Mouse (Mus musculus): ENCODE data around the gene Ddost. TPM values are rescaled to one million over a fixed set of nuclear protein-coding genes. Genes with fewer than 3 reads are reported as not detected.

Gene Ddost
- polyA plus RNA-seq, 1 experiment from 2014 or later = 277 TPM

DNA sequence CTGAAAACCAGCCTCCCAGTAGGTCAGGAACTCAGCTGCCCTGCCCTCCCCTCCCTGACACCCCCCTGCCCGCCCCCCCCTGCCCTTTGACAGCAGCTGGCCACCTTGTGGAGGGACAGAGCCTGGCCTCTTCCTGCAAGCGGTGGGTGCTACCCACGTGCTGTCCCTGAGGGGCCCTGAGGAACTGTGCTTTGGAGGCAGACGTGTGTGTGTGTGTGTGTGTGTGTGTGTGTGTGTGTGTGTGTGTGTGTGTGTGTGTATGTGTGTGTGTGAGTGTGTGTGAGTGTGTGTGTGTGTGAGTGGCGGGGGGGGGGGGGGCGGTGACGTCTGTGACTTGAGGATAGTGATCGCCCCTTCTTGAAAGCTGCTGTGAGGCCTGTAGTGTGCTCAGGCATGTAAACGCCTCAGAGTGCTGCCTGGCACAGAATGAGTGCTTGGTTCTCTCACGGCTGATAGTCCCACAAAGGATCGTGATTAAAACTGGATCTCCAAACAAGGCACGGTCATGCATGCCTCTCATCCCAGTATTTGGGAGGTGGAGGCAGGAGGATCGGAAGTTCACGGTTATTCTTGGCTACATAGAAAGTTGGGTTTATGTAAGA, 10.5 kb upstream of the Ddost start:
- WGBS = 71% methylated on average over 11 of the region's 14 CpGs
- Histone ChIP-seq H3K4me2 (ENCODE audit: low read length) (no peak overlapping the region), H3K27ac (replicated peaks in 1 of 2; ENCODE audit: control insufficient read depth in 1 of 2, insufficient read depth in 1 of 2, low read depth in 2 of 2, low read length in 2 of 2) (no peak overlapping the region), H3K27me3 (ENCODE audit: control insufficient read depth, insufficient read depth, low read length) (no peaks in the 10 kb centered on the region), H3K36me3 (ENCODE audit: control insufficient read depth, insufficient read depth, low read length) (no peaks in the 10 kb centered on the region), H3K4me3 (ENCODE audit: control insufficient read depth in 1 of 2, insufficient read depth in 1 of 2, low read depth in 1 of 2, low read length in 2 of 2) (no peak overlapping the region), H3K9me3 (ENCODE audit: control insufficient read depth, low read length) (no peaks in the 10 kb centered on the region), H3K4me1 (ENCODE audit: control insufficient read depth in 2 of 2, insufficient read depth in 2 of 2, low read length in 2 of 2) (no peaks in the 10 kb centered on the region), H3K9ac (ENCODE audit: low read length) (no peak overlapping the region)
- ATAC-seq (ENCODE audit: insufficient number of reproducible peaks, insufficient read depth, low FRiP score, low read depth) = no peak

DNA sequence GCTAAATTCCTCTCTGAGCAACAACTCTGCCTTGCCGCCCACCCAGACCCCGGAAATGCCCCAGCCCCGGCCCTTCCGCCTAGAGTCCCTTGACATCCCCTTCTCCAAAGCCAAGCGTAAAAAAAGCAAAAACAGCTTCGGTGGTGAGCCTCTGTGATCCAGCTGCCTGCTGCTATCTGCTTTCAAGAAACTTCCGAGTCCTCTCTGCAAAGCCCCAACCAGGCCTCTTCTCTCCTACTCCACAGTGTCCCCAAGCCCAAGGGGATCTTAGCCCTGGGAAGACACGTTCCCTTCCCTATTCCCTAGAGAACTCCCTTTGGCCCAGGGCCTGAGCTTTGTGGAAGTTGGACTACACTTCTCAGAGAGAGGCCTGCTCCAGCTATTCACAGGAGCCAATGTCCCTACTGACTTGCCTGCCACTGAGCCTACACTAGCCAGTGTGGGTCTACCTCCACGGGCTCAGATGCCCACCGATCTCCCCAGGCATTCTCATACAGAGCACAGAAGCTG, 3.2 kb upstream of the Ddost start:
- Histone ChIP-seq H3K9ac (ENCODE audit: low read length) (no peak overlapping the region), H3K27me3 (ENCODE audit: control insufficient read depth, insufficient read depth, low read length) (no peaks in the 10 kb centered on the region), H3K27ac (replicated peaks in 1 of 2; ENCODE audit: control insufficient read depth in 1 of 2, insufficient read depth in 1 of 2, low read depth in 2 of 2, low read length in 2 of 2) (no peak overlapping the region), H3K36me3 (ENCODE audit: control insufficient read depth, insufficient read depth, low read length) (no peaks in the 10 kb centered on the region), H3K4me3 (ENCODE audit: control insufficient read depth in 1 of 2, insufficient read depth in 1 of 2, low read depth in 1 of 2, low read length in 2 of 2) (no peak overlapping the region), H3K4me2 (ENCODE audit: low read length) (no peak overlapping the region), H3K9me3 (ENCODE audit: control insufficient read depth, low read length) (no peaks in the 10 kb centered on the region), H3K4me1 (ENCODE audit: control insufficient read depth in 2 of 2, insufficient read depth in 2 of 2, low read length in 2 of 2) (peaks cover 9 to 14% of the 10 kb centered on the region in 2 experiments)
- 76% methylated on average over 10 of the region's 10 CpGs for WGBS
- no peak for ATAC-seq (ENCODE audit: insufficient number of reproducible peaks, insufficient read depth, low FRiP score, low read depth)

DNA sequence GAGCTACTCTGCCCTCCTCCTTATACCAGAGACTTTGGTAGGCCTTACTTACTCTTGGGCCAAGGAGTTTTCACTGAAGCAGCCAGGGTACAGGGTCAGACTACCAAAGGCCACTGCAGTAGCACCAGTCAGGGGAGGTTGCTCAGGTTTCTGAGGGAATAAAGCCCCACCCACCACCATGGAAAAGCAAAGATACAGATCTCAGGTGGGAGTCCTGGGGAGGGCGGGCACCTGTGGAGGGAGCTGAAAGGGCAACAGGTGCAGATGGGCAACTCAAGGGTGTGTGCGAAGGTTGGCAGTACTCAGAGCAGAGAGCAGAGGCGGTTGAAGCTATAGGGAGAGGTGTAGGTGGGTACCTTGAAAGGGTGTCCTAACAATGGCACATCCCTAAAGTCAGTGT, 1.5 kb upstream of the Ddost start:
- WGBS = 88% methylated on average over 3 of the region's 3 CpGs
- H3K4me3 ChIP-seq (ENCODE audit: control insufficient read depth in 1 of 2, insufficient read depth in 1 of 2, low read depth in 1 of 2, low read length in 2 of 2) = no peak overlapping the region
- peaks cover 9 to 14% of the 10 kb centered on the region in 2 experiments for H3K4me1 ChIP-seq (ENCODE audit: control insufficient read depth in 2 of 2, insufficient read depth in 2 of 2, low read length in 2 of 2)
- H3K27me3 ChIP-seq (ENCODE audit: control insufficient read depth, insufficient read depth, low read length) = no peaks in the 10 kb centered on the region
- no peaks in the 10 kb centered on the region for H3K9me3 ChIP-seq (ENCODE audit: control insufficient read depth, low read length)
- no peak overlapping the region for H3K4me2 ChIP-seq (ENCODE audit: low read length)
- no peak overlapping the region for H3K9ac ChIP-seq (ENCODE audit: low read length)
- peaks cover 14% of the 10 kb centered on the region for H3K36me3 ChIP-seq (ENCODE audit: control insufficient read depth, insufficient read depth, low read length)
- H3K27ac ChIP-seq (replicated peaks in 1 of 2; ENCODE audit: control insufficient read depth in 1 of 2, insufficient read depth in 1 of 2, low read depth in 2 of 2, low read length in 2 of 2) = no peak overlapping the region
- ATAC-seq (ENCODE audit: insufficient number of reproducible peaks, insufficient read depth, low FRiP score, low read depth) = no peak

DNA sequence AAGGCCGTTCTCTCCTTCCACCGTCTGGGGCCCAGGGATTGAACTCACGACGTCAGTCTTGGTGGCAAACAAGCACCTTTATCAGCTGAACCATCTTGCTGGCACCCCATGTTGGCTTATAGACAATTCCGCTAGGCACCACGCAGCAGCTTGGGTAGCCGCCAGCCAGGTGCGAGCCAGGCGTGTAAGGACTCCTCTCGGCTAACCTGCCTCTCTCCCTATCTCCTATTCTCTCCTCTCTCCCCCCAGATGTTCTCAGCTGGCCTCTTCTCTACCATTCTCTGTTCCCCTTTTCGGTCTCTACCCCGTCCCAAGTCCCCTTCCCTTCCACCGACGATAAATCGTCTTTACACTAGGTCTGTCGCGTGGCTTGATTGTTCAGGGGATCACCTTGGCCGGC, 788 bp upstream of the Ddost start:
- no peak for ATAC-seq (ENCODE audit: insufficient number of reproducible peaks, insufficient read depth, low FRiP score, low read depth)
- Histone ChIP-seq H3K9me3 (ENCODE audit: control insufficient read depth, low read length) (no peaks in the 10 kb centered on the region), H3K4me2 (ENCODE audit: low read length) (peak overlapping the region; percentile 87), H3K9ac (ENCODE audit: low read length) (peak overlapping the region; percentile 84), H3K36me3 (ENCODE audit: control insufficient read depth, insufficient read depth, low read length) (peaks cover 21% of the 10 kb centered on the region), H3K4me3 (ENCODE audit: control insufficient read depth in 1 of 2, insufficient read depth in 1 of 2, low read depth in 1 of 2, low read length in 2 of 2) (peak overlapping the region; percentile 68 to 89), H3K27ac (replicated peaks in 1 of 2; ENCODE audit: control insufficient read depth in 1 of 2, insufficient read depth in 1 of 2, low read depth in 2 of 2, low read length in 2 of 2) (peak overlapping the region; percentile 76 to 78), H3K27me3 (ENCODE audit: control insufficient read depth, insufficient read depth, low read length) (no peaks in the 10 kb centered on the region), H3K4me1 (ENCODE audit: control insufficient read depth in 2 of 2, insufficient read depth in 2 of 2, low read length in 2 of 2) (peaks cover 9 to 14% of the 10 kb centered on the region in 2 experiments)
- 13% methylated on average over 18 of the region's 18 CpGs for WGBS

DNA sequence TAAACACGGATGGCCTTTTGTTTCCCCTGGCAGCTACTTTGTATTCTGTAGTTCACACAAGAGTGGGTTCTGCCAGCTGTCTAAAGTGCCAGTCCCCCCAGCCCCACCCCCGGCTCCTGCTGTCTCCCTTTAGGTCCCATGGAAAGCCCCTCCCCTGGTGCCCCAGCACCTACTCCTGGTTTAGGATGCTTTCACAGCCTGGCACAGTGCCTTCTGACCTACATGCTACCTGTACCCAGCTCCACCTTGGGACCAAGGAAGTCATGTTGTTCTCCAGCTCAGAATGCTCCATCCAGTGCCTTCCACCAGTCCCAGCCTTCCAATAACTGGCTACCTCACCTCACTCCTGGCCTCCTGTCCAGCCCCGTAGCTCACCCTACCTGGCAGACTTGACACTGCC, 2.5 kb downstream of the Ddost start:
- peaks cover 9 to 14% of the 10 kb centered on the region in 2 experiments for H3K4me1 ChIP-seq (ENCODE audit: control insufficient read depth in 2 of 2, insufficient read depth in 2 of 2, low read length in 2 of 2)
- no peak overlapping the region for H3K4me2 ChIP-seq (ENCODE audit: low read length)
- no peak overlapping the region for H3K4me3 ChIP-seq (ENCODE audit: control insufficient read depth in 1 of 2, insufficient read depth in 1 of 2, low read depth in 1 of 2, low read length in 2 of 2)
- H3K9me3 ChIP-seq (ENCODE audit: control insufficient read depth, low read length) = no peaks in the 10 kb centered on the region
- WGBS = 86% methylated on average over 3 of the region's 3 CpGs
- H3K36me3 ChIP-seq (ENCODE audit: control insufficient read depth, insufficient read depth, low read length) = peaks cover 53% of the 10 kb centered on the region
- no peaks in the 10 kb centered on the region for H3K27me3 ChIP-seq (ENCODE audit: control insufficient read depth, insufficient read depth, low read length)
- ATAC-seq (ENCODE audit: insufficient number of reproducible peaks, insufficient read depth, low FRiP score, low read depth) = no peak
- H3K9ac ChIP-seq (ENCODE audit: low read length) = no peak overlapping the region
- H3K27ac ChIP-seq (replicated peaks in 1 of 2; ENCODE audit: control insufficient read depth in 1 of 2, insufficient read depth in 1 of 2, low read depth in 2 of 2, low read length in 2 of 2) = no peak overlapping the region

DNA sequence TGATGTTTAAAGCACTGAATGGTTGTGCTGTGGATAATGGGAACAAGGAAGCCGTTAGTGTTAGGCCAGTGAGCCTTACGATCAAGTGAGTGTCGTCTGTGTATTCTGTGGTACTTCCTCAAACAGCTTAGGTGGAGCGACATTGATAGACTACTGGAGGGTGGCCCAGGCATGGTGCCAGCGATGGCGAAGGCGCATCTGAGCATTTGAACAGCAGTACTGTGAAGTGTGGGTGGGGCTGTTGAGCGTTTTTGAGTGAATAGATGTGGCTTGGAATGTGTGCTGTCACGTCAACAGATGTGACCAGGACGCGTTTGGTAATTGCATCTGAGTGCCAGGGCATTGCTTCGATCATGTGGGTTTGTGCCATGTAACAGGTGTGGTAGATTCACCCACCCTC, 3.2 kb downstream of the Ddost start:
- Histone ChIP-seq H3K36me3 (ENCODE audit: control insufficient read depth, insufficient read depth, low read length) (peaks cover 60% of the 10 kb centered on the region), H3K4me3 (ENCODE audit: control insufficient read depth in 1 of 2, insufficient read depth in 1 of 2, low read depth in 1 of 2, low read length in 2 of 2) (no peak overlapping the region), H3K27ac (replicated peaks in 1 of 2; ENCODE audit: control insufficient read depth in 1 of 2, insufficient read depth in 1 of 2, low read depth in 2 of 2, low read length in 2 of 2) (no peak overlapping the region), H3K9ac (ENCODE audit: low read length) (no peak overlapping the region), H3K4me1 (ENCODE audit: control insufficient read depth in 2 of 2, insufficient read depth in 2 of 2, low read length in 2 of 2) (peaks cover 9 to 14% of the 10 kb centered on the region in 2 experiments), H3K9me3 (ENCODE audit: control insufficient read depth, low read length) (no peaks in the 10 kb centered on the region), H3K27me3 (ENCODE audit: control insufficient read depth, insufficient read depth, low read length) (no peaks in the 10 kb centered on the region), H3K4me2 (ENCODE audit: low read length) (no peak overlapping the region)
- no peak for ATAC-seq (ENCODE audit: insufficient number of reproducible peaks, insufficient read depth, low FRiP score, low read depth)
- WGBS = 90% methylated on average over 12 of the region's 12 CpGs

DNA sequence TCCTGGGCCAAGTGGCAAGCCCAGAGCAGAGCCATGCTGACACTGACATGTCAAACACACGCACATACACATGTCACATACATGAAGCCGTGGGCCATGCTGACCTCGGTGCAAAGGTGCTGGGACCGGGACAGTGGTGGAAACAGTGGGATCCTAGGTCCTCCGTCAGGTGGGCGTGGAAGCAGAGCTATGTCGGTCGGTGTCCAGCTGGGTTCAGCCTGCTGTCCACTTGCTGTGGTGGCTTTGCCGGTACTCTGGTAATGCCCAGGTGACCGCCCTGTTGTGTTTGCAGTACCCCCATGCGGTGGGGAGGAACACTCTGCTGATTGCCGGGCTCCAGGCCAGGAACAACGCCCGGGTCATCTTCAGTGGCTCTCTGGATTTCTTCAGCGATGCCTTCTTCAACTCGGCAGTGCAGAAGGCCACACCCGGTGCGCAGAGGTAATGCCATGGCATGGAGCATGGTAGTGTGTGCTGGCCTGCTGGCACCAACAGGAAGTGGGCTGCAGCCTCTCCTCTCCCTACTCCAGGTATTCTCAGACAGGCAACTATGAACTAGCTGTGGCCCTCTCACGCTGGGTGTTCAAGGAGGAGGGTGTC, 5.9 kb downstream of the Ddost start:
- peaks cover 87% of the 10 kb centered on the region for H3K36me3 ChIP-seq (ENCODE audit: control insufficient read depth, insufficient read depth, low read length)
- H3K27ac ChIP-seq (replicated peaks in 1 of 2; ENCODE audit: control insufficient read depth in 1 of 2, insufficient read depth in 1 of 2, low read depth in 2 of 2, low read length in 2 of 2) = no peak overlapping the region
- no peak overlapping the region for H3K9ac ChIP-seq (ENCODE audit: low read length)
- no peak for ATAC-seq (ENCODE audit: insufficient number of reproducible peaks, insufficient read depth, low FRiP score, low read depth)
- no peak overlapping the region for H3K4me2 ChIP-seq (ENCODE audit: low read length)
- H3K4me1 ChIP-seq (ENCODE audit: control insufficient read depth in 2 of 2, insufficient read depth in 2 of 2, low read length in 2 of 2) = peaks cover 3 to 6% of the 10 kb centered on the region in 2 experiments
- WGBS = 87% methylated on average over 19 of the region's 19 CpGs
- H3K9me3 ChIP-seq (ENCODE audit: control insufficient read depth, low read length) = no peaks in the 10 kb centered on the region
- H3K27me3 ChIP-seq (ENCODE audit: control insufficient read depth, insufficient read depth, low read length) = no peaks in the 10 kb centered on the region
- no peak overlapping the region for H3K4me3 ChIP-seq (ENCODE audit: control insufficient read depth in 1 of 2, insufficient read depth in 1 of 2, low read depth in 1 of 2, low read length in 2 of 2)
